ENCODE assay signal across 20 mouse cellular contexts in genomic region chr3:50979592-50979991, GRCm38 (mm10).
DNase-seq lines count a peak whose midpoint lies in the region; ATAC-seq and TF ChIP-seq lines count a peak whose summit lies in the region.
"Had no signal": no experiment of that assay in that cellular context is flagged by ENCODE, and none has a peak within 500 bp of the region (broad histone marks: within the 10 kb centered on the region; RNA-seq: fewer than 3 reads in every experiment).

No protein-coding gene starts in this region.

- intact Hi-C loops in left cerebral cortex, postnatal 4 days (cut with DNase I), result no loop called here
- intact Hi-C loops in left cerebral cortex, postnatal 25 days (cut with DNase I), result no loop called here

- ATAC-seq in embryonic facial prominence, embryonic 11.5 days (replicated peaks; ENCODE audit: insufficient number of reproducible peaks, low FRiP score, low TSS enrichment, low read depth), result no peak
- no peak for ATAC-seq in stomach, postnatal 0 days (ENCODE audit: low FRiP score, low TSS enrichment)
- ATAC-seq: forebrain, embryonic 13.5 days; liver, embryonic 12.5 days had no signal

- no peaks in the 10 kb centered on the region for H3K36me3 ChIP-seq in embryonic facial prominence, embryonic 11.5 days (replicated peaks; ENCODE audit: control insufficient read depth, insufficient read depth, low read depth, low read length)
- no peaks in the 10 kb centered on the region for H3K36me3 ChIP-seq in embryonic facial prominence, embryonic 10.5 days (replicated peaks)
- H3K36me3 ChIP-seq in thymus, adult 2 months (ENCODE audit: control insufficient read depth, insufficient read depth, low read length), result no peaks in the 10 kb centered on the region
- no peaks in the 10 kb centered on the region for H3K36me3 ChIP-seq in stomach, postnatal 0 days (ENCODE audit: control insufficient read depth, insufficient read depth, low read length)
- H3K36me3 ChIP-seq: embryonic facial prominence, embryonic 12.5 days; heart, embryonic 15.5 days; liver, embryonic 12.5 days had no signal

- H3K4me1 ChIP-seq in embryonic facial prominence, embryonic 11.5 days (ENCODE audit: control insufficient read depth, insufficient read depth, low read length), result 0 out of 2 replicates have a peak, but pooled peaks cover 4% of the 10 kb centered on the region
- H3K4me1 ChIP-seq in embryonic facial prominence, embryonic 10.5 days, result peaks cover 22% of the 10 kb centered on the region
- H3K4me1 ChIP-seq in thymus, adult 2 months (replicated peaks; ENCODE audit: control insufficient read depth, insufficient read depth, low read length), result no peaks in the 10 kb centered on the region
- no peaks in the 10 kb centered on the region for H3K4me1 ChIP-seq in stomach, postnatal 0 days (replicated peaks; ENCODE audit: control insufficient read depth, insufficient read depth)
- H3K4me1 ChIP-seq: liver, embryonic 12.5 days; megakaryocyte, embryonic 14.5 days had no signal

- no peak overlapping the region for H3K9ac ChIP-seq in embryonic facial prominence, embryonic 11.5 days (replicated peaks; ENCODE audit: low read length)
- H3K9ac ChIP-seq in stomach, postnatal 0 days (ENCODE audit: low read length), result no peak overlapping the region
- H3K9ac ChIP-seq: embryonic facial prominence, embryonic 12.5 days; forebrain, embryonic 13.5 days; heart, embryonic 15.5 days; liver, embryonic 12.5 days had no signal

- H3K27ac ChIP-seq in embryonic facial prominence, embryonic 11.5 days (replicated peaks; ENCODE audit: low read depth, low read length), result no peak overlapping the region
- no peak overlapping the region for H3K27ac ChIP-seq in embryonic facial prominence, embryonic 10.5 days (replicated peaks)
- no peak overlapping the region for H3K27ac ChIP-seq in thymus, adult 2 months (ENCODE audit: control insufficient read depth, insufficient read depth, low read length)
- no peak overlapping the region for H3K27ac ChIP-seq in stomach, postnatal 0 days (replicated peaks)
- H3K27ac ChIP-seq: embryonic facial prominence, embryonic 12.5 days; forebrain, embryonic 13.5 days; heart, embryonic 15.5 days; liver, embryonic 12.5 days had no signal

- no peak for TF ChIP-seq POLR2A in thymus, adult 2 months (IDR thresholded peaks at IDR 0.05; ENCODE audit: control insufficient read depth, extremely low read depth, insufficient read depth, low read length, poor library complexity)

- WGBS in embryonic facial prominence, embryonic 11.5 days, result 72% methylated on average over 3 of the region's 3 CpGs
- 78% methylated on average over 3 of the region's 3 CpGs for WGBS in embryonic facial prominence, embryonic 10.5 days
- WGBS in thymus, adult 2 months, result 90% methylated on average over 3 of the region's 3 CpGs
- WGBS in stomach, postnatal 0 days, result 81% methylated on average over 3 of the region's 3 CpGs

- H3K27me3 ChIP-seq in embryonic facial prominence, embryonic 11.5 days (ENCODE audit: control insufficient read depth, insufficient read depth, low read length), result no peaks in the 10 kb centered on the region
- no peaks in the 10 kb centered on the region for H3K27me3 ChIP-seq in embryonic facial prominence, embryonic 10.5 days (replicated peaks; ENCODE audit: low read depth, poor library complexity, severe bottlenecking)
- H3K27me3 ChIP-seq in thymus, adult 2 months (ENCODE audit: control insufficient read depth, insufficient read depth, low read length), result no peaks in the 10 kb centered on the region
- no peaks in the 10 kb centered on the region for H3K27me3 ChIP-seq in stomach, postnatal 0 days (ENCODE audit: control insufficient read depth, insufficient read depth, low read length)
- H3K27me3 ChIP-seq: embryonic facial prominence, embryonic 12.5 days; forebrain, embryonic 13.5 days; heart, embryonic 15.5 days; liver, embryonic 12.5 days; megakaryocyte, embryonic 14.5 days had no signal

- TF ChIP-seq CTCF in thymus, adult 2 months (IDR thresholded peaks at IDR 0.05; ENCODE audit: borderline replicate concordance, control insufficient read depth, extremely low read depth, insufficient read depth, low read length, poor library complexity), result no peak
- 0 out of 2 replicates have a peak, but pooled peaks have one; percentile 8 for TF ChIP-seq CTCF in stomach, postnatal 0 days (IDR thresholded peaks at IDR 0.05; ENCODE audit: low read depth)

- no peak overlapping the region for H3K4me2 ChIP-seq in embryonic facial prominence, embryonic 11.5 days (ENCODE audit: low read depth, low read length)
- no peak overlapping the region for H3K4me2 ChIP-seq in stomach, postnatal 0 days (replicated peaks; ENCODE audit: low read depth)
- H3K4me2 ChIP-seq: embryonic facial prominence, embryonic 12.5 days; forebrain, embryonic 13.5 days; heart, embryonic 15.5 days; liver, embryonic 12.5 days had no signal

- TF ChIP-seq EP300 in stomach, postnatal 0 days (optimal IDR thresholded peaks at IDR 0.05), result no peak

- H3K9me3 ChIP-seq in embryonic facial prominence, embryonic 11.5 days (replicated peaks; ENCODE audit: control insufficient read depth, low read length), result no peaks in the 10 kb centered on the region
- no peaks in the 10 kb centered on the region for H3K9me3 ChIP-seq in embryonic facial prominence, embryonic 10.5 days
- no peaks in the 10 kb centered on the region for H3K9me3 ChIP-seq in stomach, postnatal 0 days (ENCODE audit: control insufficient read depth, low read length)
- H3K9me3 ChIP-seq: embryonic facial prominence, embryonic 12.5 days; forebrain, embryonic 13.5 days; heart, embryonic 15.5 days; liver, embryonic 12.5 days; megakaryocyte, embryonic 14.5 days had no signal

- peak; percentile 22 for DNase-seq in embryonic facial prominence, embryonic 11.5 days (ENCODE audit: low spot score)
- DNase-seq in embryonic facial prominence, embryonic 10.5 days (ENCODE audit: low spot score), result no peak
- peak; percentile 13 for DNase-seq in left cerebral cortex, postnatal 4 days
- DNase-seq in left cerebral cortex, postnatal 25 days (ENCODE audit: low spot score in 2 of 2), result no peak
- DNase-seq in thymus, adult 2 months, result peak; percentile 1
- DNase-seq in thymus, postnatal 36 days, result no peak
- no peak for DNase-seq in stomach, postnatal 0 days (ENCODE audit: low spot score)
- DNase-seq in embryo, embryonic 11 days, result no peak
- DNase-seq: adrenal gland, adult 8-10 months; B cell, adult 2 months; cerebellum, adult 11 months; gastrocnemius, postnatal 25 days; kidney, adult 11 months; right cerebral cortex, postnatal 25 days had no signal

- H3K4me3 ChIP-seq in embryonic facial prominence, embryonic 11.5 days (ENCODE audit: low read depth, low read length), result no peak overlapping the region
- H3K4me3 ChIP-seq in embryonic facial prominence, embryonic 10.5 days, result no peak overlapping the region
- no peak overlapping the region for H3K4me3 ChIP-seq in thymus, adult 2 months (ENCODE audit: control insufficient read depth, insufficient read depth, low read length)
- no peak overlapping the region for H3K4me3 ChIP-seq in stomach, postnatal 0 days (ENCODE audit: low read depth, low read length)
- H3K4me3 ChIP-seq: embryonic facial prominence, embryonic 12.5 days; erythroblast, embryonic 14.5 days; forebrain, embryonic 13.5 days; heart, embryonic 15.5 days; liver, embryonic 12.5 days; megakaryocyte, embryonic 14.5 days had no signal

Comparison
In these comparisons a context has a peak if more than half of its experiments do, and no peak if none do; other contexts are left out.
1. DNase-seq: peak in embryonic facial prominence, embryonic 11.5 days (single experiment), left cerebral cortex, postnatal 4 days (single experiment) and thymus, adult 2 months (single experiment); none in embryonic facial prominence, embryonic 10.5 days (single experiment), left cerebral cortex, postnatal 25 days (0 of 2), thymus, postnatal 36 days (0 of 2), stomach, postnatal 0 days (single experiment) and embryo, embryonic 11 days (single experiment).